Comparison of ENCODE assay signal across 10 mouse cellular contexts in genomic region chr10:56839006-56839495, GRCm38 (mm10).
DNase-seq lines count a peak whose midpoint lies in the region; ATAC-seq and TF ChIP-seq lines count a peak whose summit lies in the region.
"Had no signal": no experiment of that assay in that cellular context is flagged by ENCODE, and none has a peak within 500 bp of the region (broad histone marks: within the 10 kb centered on the region; RNA-seq: fewer than 3 reads in every experiment).

No protein-coding gene starts in this region.

- 59% methylated on average over 9 of the region's 9 CpGs for WGBS in heart, adult 2 months
- 17% methylated on average over 9 of the region's 9 CpGs for WGBS in limb, embryonic 14.5 days
- 72% methylated on average over 9 of the region's 9 CpGs for WGBS in heart, embryonic 10.5 days

- intact Hi-C loops in heart, adult 2 months (cut with DNase I) = loop anchor here (5.0 kb wide), 2 partner anchors 143 to 273 kb away; no protein-coding TSS in a partner anchor
- intact Hi-C loops in heart, postnatal 36 days (cut with DNase I) = loop anchor here (5.0 to 10.0 kb wide), 3 partner anchors 143 to 276 kb away; no protein-coding TSS in a partner anchor

- peak overlapping the region; percentile 20; the same call in 1 of the 2 replicates for H3K4me2 ChIP-seq in limb, embryonic 14.5 days (replicated peaks; ENCODE audit: low read depth, low read length, severe bottlenecking)
- H3K4me2 ChIP-seq: embryonic facial prominence, embryonic 12.5 days; heart, embryonic 13.5 days had no signal

- H3K9me3 ChIP-seq in limb, embryonic 14.5 days (ENCODE audit: control insufficient read depth, low read length) = no peaks in the 10 kb centered on the region
- H3K9me3 ChIP-seq in heart, embryonic 10.5 days = no peaks in the 10 kb centered on the region
- H3K9me3 ChIP-seq: embryonic facial prominence, embryonic 12.5 days; heart, embryonic 13.5 days had no signal

- no peak for TF ChIP-seq EP300 in heart, adult 2 months (IDR thresholded peaks at IDR 0.05; ENCODE audit: insufficient read depth, low read depth, low read length)

- H3K27me3 ChIP-seq in heart, adult 2 months (ENCODE audit: control insufficient read depth, insufficient read depth, low read length) = no peaks in the 10 kb centered on the region
- H3K27me3 ChIP-seq in limb, embryonic 14.5 days (ENCODE audit: control insufficient read depth, insufficient read depth, low read length) = no peaks in the 10 kb centered on the region
- H3K27me3 ChIP-seq in heart, embryonic 10.5 days (ENCODE audit: insufficient read depth, poor library complexity, severe bottlenecking) = no peaks in the 10 kb centered on the region
- H3K27me3 ChIP-seq: embryonic facial prominence, embryonic 12.5 days; heart, embryonic 13.5 days had no signal

- peak overlapping the region; percentile 18 for H3K27ac ChIP-seq in heart, adult 2 months
- H3K27ac ChIP-seq in limb, embryonic 14.5 days (replicated peaks; ENCODE audit: low read depth, low read length) = no peak overlapping the region
- no peak overlapping the region for H3K27ac ChIP-seq in heart, embryonic 10.5 days
- H3K27ac ChIP-seq: embryonic facial prominence, embryonic 12.5 days; heart, embryonic 13.5 days had no signal

- no peaks in the 10 kb centered on the region for H3K79me2 ChIP-seq in heart, adult 2 months (replicated peaks; ENCODE audit: control insufficient read depth, insufficient read depth, low read length)

- peaks cover 2% of the 10 kb centered on the region; the same call in 1 of the 2 replicates for H3K4me1 ChIP-seq in heart, adult 2 months (ENCODE audit: control insufficient read depth, insufficient read depth, low read length)
- H3K4me1 ChIP-seq in limb, embryonic 14.5 days (ENCODE audit: control insufficient read depth, insufficient read depth, low read length) = peaks cover 20% of the 10 kb centered on the region
- no peaks in the 10 kb centered on the region for H3K4me1 ChIP-seq in heart, embryonic 10.5 days

- H3K4me3 ChIP-seq in heart, adult 2 months = no peak overlapping the region
- no peak overlapping the region for H3K4me3 ChIP-seq in limb, embryonic 14.5 days (replicated peaks; ENCODE audit: low read length)
- no peak overlapping the region for H3K4me3 ChIP-seq in heart, embryonic 10.5 days
- H3K4me3 ChIP-seq: embryonic facial prominence, embryonic 12.5 days; heart, embryonic 13.5 days had no signal

- H3K36me3 ChIP-seq in heart, adult 2 months (ENCODE audit: control insufficient read depth, insufficient read depth, low read length) = peaks cover 3% of the 10 kb centered on the region
- H3K36me3 ChIP-seq in limb, embryonic 14.5 days (ENCODE audit: control insufficient read depth, insufficient read depth, low read length) = no peaks in the 10 kb centered on the region
- no peaks in the 10 kb centered on the region for H3K36me3 ChIP-seq in heart, embryonic 10.5 days
- H3K36me3 ChIP-seq: embryonic facial prominence, embryonic 12.5 days; heart, embryonic 13.5 days had no signal

- no peak for DNase-seq in heart, adult 2 months
- DNase-seq in heart, postnatal 36 days = no peak
- DNase-seq in cerebellum, postnatal 14 days = peak; percentile 49 to 60
- DNase-seq in frontal cortex, postnatal 10 days (ENCODE audit: low spot score in 2 of 2) = peak; percentile 36 to 39
- peak; percentile 41 for DNase-seq in limb, embryonic 14.5 days (ENCODE audit: low spot score)
- DNase-seq in heart, embryonic 10.5 days (ENCODE audit: low spot score) = no peak
- DNase-seq in ovary, adult 18-20 months (ENCODE audit: low spot score) = no peak

- no peak for TF ChIP-seq CTCF in heart, adult 2 months (IDR thresholded peaks at IDR 0.05)

- ATAC-seq in limb, embryonic 14.5 days (ENCODE audit: low FRiP score, low read depth) = peak; percentile 55; the same call in 1 of the 2 replicates
- no peak for ATAC-seq in CD4-positive, CD25-positive, alpha-beta regulatory T cell, adult 4 months

- TF ChIP-seq POLR2A in heart, adult 2 months (IDR thresholded peaks at IDR 0.05; ENCODE audit: insufficient read depth, low read depth, low read length) = no peak
- TF ChIP-seq POLR2A in limb, embryonic 14.5 days (IDR thresholded peaks at IDR 0.05; ENCODE audit: borderline replicate concordance, extremely low read depth, insufficient read depth, insufficient read length) = no peak

- no peak overlapping the region for H3K9ac ChIP-seq in heart, adult 2 months (ENCODE audit: low read depth, low read length)
- H3K9ac ChIP-seq in limb, embryonic 14.5 days (ENCODE audit: low read depth, low read length, severe bottlenecking) = no peak overlapping the region
- H3K9ac ChIP-seq: embryonic facial prominence, embryonic 12.5 days; heart, embryonic 13.5 days had no signal

Comparison
In these comparisons a context has a peak if more than half of its experiments do, and no peak if none do; other contexts are left out.
1. DNase-seq: peak in cerebellum, postnatal 14 days (2 of 2), frontal cortex, postnatal 10 days (2 of 2) and limb, embryonic 14.5 days (single experiment); none in heart, adult 2 months (0 of 2), heart, postnatal 36 days (0 of 2), heart, embryonic 10.5 days (single experiment) and ovary, adult 18-20 months (single experiment).